Mouse (Mus musculus) megakaryocyte, adult 5-6 weeks (primary cell): Measurements from ENCODE around the gene Ppp1r13b. TPM values are rescaled to one million over a fixed set of nuclear protein-coding genes. Genes with fewer than 3 reads are reported as not detected.

Experiments
- ATAC-seq: 2 replicates; pipeline ENCODE4 v1.8.0; 2016; ENCODE audit warnings: mild to moderate bottlenecking, inconsistent platforms; ENCODE audit not compliant: poor library complexity, severe bottlenecking
- total RNA-seq, 2 experiments: library from RNA; stranded (forward) in 1 of 2; stranded (reverse) in 1 of 2; fragments of 153-499, 151-499 nt in 1 of 2; fragments of 221-1000, 200-1000 nt in 1 of 2; gene quantifications; 2 replicates each; pipeline versions ENCODE4 v1.2.3 to v1.2.4; 2015 to 2017

Ppp1r13b gene
- total RNA-seq, 2 experiments from 2014 or later, result 2.8 to 6.9 TPM

DNA sequence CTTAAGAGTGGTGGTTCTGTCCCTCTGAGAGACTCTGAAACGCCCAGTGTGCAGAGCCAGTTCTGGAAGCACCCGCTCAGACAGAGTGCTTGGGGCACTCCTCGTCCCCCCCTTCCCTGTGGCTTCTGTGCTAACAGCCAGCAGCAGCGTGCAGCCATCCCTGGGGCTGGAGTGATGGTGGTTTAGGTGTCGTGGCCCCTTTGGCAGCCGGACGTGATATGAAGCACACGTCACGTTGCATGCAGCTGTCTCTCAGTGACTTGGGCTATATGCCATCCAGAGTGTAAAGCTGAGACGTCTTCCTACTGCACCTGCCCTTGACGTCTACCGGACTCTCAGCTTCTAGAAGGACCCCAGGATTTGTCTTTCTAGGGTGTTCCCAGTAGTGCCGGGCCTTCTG, 109.4 kb downstream of the Ppp1r13b start:
- no peak for ATAC-seq

GRCm38 (mm10) chr12:111797251-111797650, 110.7 kb downstream of the Ppp1r13b start:
- no peak for ATAC-seq

- no peak for ATAC-seq
Observed at GRCm38 (mm10) chr12:111795180-111795895, 112.6 kb downstream of the Ppp1r13b start.

- no peak for ATAC-seq
Observed at GRCm38 (mm10) chr12:111794526-111795179, 113.3 kb downstream of the Ppp1r13b start.

GRCm38 (mm10) chr12:111794102-111794501, 113.8 kb downstream of the Ppp1r13b start:
- ATAC-seq, result no peak

DNA sequence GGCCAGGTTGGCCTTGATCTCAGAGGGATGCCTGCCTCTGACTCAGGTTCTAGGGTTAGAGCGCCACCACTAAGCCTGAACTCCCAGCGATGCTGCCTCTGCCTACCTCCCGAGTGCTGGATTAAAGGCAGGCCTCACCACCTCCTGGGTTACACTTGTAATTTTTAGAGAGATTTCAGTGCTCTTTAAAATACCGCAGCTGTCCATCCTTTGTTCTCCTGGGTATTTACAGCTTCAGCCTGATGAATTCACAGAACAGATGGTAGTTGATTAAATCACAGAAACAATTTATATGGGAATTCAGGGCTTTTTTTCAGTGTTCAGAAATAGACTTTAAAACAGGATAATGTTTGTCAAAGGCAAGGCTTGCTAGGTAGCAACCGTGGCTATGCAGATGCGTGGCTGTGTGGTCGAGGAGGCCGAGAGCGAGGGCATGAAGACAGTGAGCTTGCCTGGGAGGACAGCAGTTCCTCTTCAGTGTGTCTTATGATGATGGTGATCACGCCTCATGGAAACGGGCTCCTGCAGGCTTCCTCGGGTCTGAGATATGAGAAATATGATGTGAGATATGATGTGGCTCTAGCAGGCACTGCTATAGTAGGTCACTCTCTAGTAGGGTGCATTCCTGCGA, 116.3 kb downstream of the Ppp1r13b start:
- ATAC-seq, result no peak

DNA sequence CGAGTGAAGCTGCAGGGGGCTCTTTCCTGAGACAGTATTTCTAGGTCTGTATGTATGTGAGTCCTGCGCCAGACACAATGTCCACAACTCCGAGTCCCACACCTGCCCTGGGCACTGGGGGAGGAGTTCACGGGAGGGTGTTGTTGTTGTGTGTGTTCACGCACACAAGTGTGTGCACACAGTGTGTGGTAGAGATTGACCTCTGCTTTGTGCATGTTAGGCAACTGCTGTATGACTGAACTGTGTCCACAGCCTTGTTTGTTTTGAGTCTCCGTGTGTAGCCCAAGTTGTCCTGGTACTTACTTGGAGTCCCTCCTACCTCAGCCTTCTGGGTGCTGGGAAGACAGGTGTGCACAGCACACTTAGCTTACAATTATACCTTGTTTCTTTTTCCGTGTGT, 117.3 kb downstream of the Ppp1r13b start:
- ATAC-seq, result no peak

GRCm38 (mm10) chr12:111790090-111790489, 117.8 kb downstream of the Ppp1r13b start:
- ATAC-seq, result no peak

GRCm38 (mm10) chr12:111787015-111787414, 120.9 kb downstream of the Ppp1r13b start:
- ATAC-seq, result no peak

- no peak for ATAC-seq
Observed at GRCm38 (mm10) chr12:111785174-111785573, 122.7 kb downstream of the Ppp1r13b start.

DNA sequence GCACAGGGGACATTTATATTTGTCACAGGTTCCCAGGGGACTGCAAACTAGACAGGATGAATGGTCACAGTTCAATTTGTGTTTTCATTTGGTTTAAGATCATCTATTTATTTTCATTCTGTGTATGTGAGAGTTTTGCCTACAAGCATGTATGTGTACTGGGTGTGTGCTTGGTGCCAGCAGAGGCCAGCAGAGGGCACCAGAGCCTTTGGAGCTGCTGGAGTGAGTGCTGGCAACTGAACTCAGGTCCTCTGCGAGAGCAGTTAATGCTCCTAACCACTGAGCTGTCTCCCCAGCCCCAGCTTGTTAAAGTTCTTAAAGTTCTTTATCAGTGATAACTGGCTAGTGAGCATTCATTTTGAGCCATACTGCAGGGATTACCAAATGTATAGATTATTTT, 128.4 kb downstream of the Ppp1r13b start:
- ATAC-seq, result no peak

Other genes with a start within 250 kb of the Ppp1r13b start
- gene Ckb, start 235.8 kb downstream of the Ppp1r13b start, total RNA-seq (2015), result 8.0 and 9.7 TPM in 2 replicates
- gene Ckb, start 235.8 kb downstream of the Ppp1r13b start, total RNA-seq (2017), result 22.0 and 23.1 TPM in 2 replicates
- 2.3 and 3.2 TPM in 2 replicates for gene Trmt61a, start 230.0 kb downstream of the Ppp1r13b start, total RNA-seq (2015)
- 2.2 and 3.8 TPM in 2 replicates for gene Trmt61a, start 230.0 kb downstream of the Ppp1r13b start, total RNA-seq (2017)
- 10.8 and 11.4 TPM in 2 replicates for gene Bag5, start 194.9 kb downstream of the Ppp1r13b start, total RNA-seq (2015)
- gene Bag5, start 194.9 kb downstream of the Ppp1r13b start, total RNA-seq (2017), result 19.1 and 21.8 TPM in 2 replicates
- 44.6 and 45.0 TPM in 2 replicates for gene Apopt1, start 194.8 kb downstream of the Ppp1r13b start, total RNA-seq (2015)
- 60.6 and 61.0 TPM in 2 replicates for gene Apopt1, start 194.8 kb downstream of the Ppp1r13b start, total RNA-seq (2017)
- gene Klc1, start 149.3 kb downstream of the Ppp1r13b start, total RNA-seq (2015), result 36.3 and 36.7 TPM in 2 replicates
- 72.7 and 83.1 TPM in 2 replicates for gene Klc1, start 149.3 kb downstream of the Ppp1r13b start, total RNA-seq (2017)
- gene Xrcc3, start 94.2 kb downstream of the Ppp1r13b start, total RNA-seq (2015), result 3.7 and 4.6 TPM in 2 replicates
- gene Xrcc3, start 94.2 kb downstream of the Ppp1r13b start, total RNA-seq (2017), result 3.2 and 3.3 TPM in 2 replicates
- 10.5 and 14.8 TPM in 2 replicates for gene Zfyve21, start 93.9 kb downstream of the Ppp1r13b start, total RNA-seq (2015)
- gene Zfyve21, start 93.9 kb downstream of the Ppp1r13b start, total RNA-seq (2017), result 7.4 and 11.0 TPM in 2 replicates
- 371 and 395 TPM in 2 replicates for gene Atp5mpl, start 58.9 kb upstream of the Ppp1r13b start, total RNA-seq (2015)
- gene Atp5mpl, start 58.9 kb upstream of the Ppp1r13b start, total RNA-seq (2017), result 580 and 630 TPM in 2 replicates
- gene Tdrd9, start 63.4 kb upstream of the Ppp1r13b start, total RNA-seq (2015), result 0.07 TPM in 1 of 2 replicates, not detected in the other
- gene Tdrd9, start 63.4 kb upstream of the Ppp1r13b start, total RNA-seq (2017), result not detected in 2 replicates
- not detected in 2 replicates for gene Rd3l, start 73.2 kb upstream of the Ppp1r13b start, total RNA-seq (2015)
- gene Rd3l, start 73.2 kb upstream of the Ppp1r13b start, total RNA-seq (2017), result not detected in 2 replicates
- gene Aspg, start 198.6 kb upstream of the Ppp1r13b start, total RNA-seq (2015), result not detected in 2 replicates
- not detected in 2 replicates for gene Aspg, start 198.6 kb upstream of the Ppp1r13b start, total RNA-seq (2017)
- not detected in 2 replicates for gene Kif26a, start 238.1 kb upstream of the Ppp1r13b start, total RNA-seq (2015)
- gene Kif26a, start 238.1 kb upstream of the Ppp1r13b start, total RNA-seq (2017), result not detected in 2 replicates